ENCODE assay signal across 25 mouse cellular contexts in the genomic region with DNA sequence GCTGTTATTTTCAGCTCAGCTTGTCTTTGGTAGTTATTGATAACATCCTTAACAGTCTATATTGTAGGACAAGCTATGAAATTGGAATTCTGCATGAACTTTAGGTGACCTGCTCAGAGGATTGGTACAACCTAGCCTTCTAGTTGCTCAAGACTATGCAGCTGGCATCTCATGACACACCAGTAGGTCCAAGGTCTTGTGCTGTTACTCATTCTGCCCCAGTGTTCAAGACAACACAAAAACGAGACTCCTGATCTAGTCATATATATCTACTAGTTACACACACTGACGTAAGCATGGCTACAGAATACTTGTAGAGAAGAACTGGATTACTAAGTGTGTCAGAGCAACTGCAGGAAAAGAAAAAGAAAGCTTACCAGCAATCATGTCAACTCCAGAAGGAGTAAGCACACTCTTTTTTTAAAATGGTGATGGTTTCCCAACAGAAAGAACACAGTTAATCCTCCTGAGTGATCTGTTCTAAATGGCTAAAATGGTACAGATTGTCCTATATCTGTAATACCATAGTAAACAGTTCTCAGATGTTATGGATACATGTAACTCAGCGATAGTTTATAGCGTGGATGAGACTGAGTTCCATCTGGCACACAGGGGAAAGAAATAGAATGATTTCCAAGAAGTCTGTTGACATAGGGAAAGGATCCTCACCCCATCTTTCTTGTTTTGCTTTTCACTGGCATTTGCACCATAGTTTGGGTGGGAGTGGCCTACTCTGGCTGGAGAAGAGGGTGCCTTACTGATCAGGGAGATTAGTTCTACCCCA.
DNase-seq lines count a peak whose midpoint lies in the region; ATAC-seq and TF ChIP-seq lines count a peak whose summit lies in the region.
"Had no signal": no experiment of that assay in that cellular context is flagged by ENCODE, and none has a peak within 500 bp of the region (broad histone marks: within the 10 kb centered on the region; RNA-seq: fewer than 3 reads in every experiment).

No protein-coding gene starts in this region.

- no peak for TF ChIP-seq CTCF in forebrain, postnatal 0 days (IDR thresholded peaks at IDR 0.05; ENCODE audit: low read depth)
- TF ChIP-seq CTCF in lung, postnatal 0 days (IDR thresholded peaks at IDR 0.05): no peak

- no peaks in the 10 kb centered on the region for H3K36me3 ChIP-seq in forebrain, embryonic 14.5 days (ENCODE audit: control insufficient read depth, insufficient read depth, low read length)
- H3K36me3 ChIP-seq in forebrain, postnatal 0 days (ENCODE audit: insufficient read depth): no peaks in the 10 kb centered on the region
- no peaks in the 10 kb centered on the region for H3K36me3 ChIP-seq in lung, postnatal 0 days (ENCODE audit: insufficient read depth, low read length)
- H3K36me3 ChIP-seq: G1E; heart, embryonic 12.5 days; hindbrain, embryonic 13.5 days; limb, embryonic 10.5 days; liver, embryonic 15.5 days; neural tube, embryonic 12.5 days had no signal

- H3K4me2 ChIP-seq in forebrain, embryonic 14.5 days (ENCODE audit: low read length): no peak overlapping the region
- H3K4me2 ChIP-seq in forebrain, postnatal 0 days (ENCODE audit: low read depth): no peak overlapping the region
- no peak overlapping the region for H3K4me2 ChIP-seq in lung, postnatal 0 days (replicated peaks; ENCODE audit: low read depth, low read length)
- H3K4me2 ChIP-seq: heart, embryonic 12.5 days; hindbrain, embryonic 13.5 days; liver, embryonic 15.5 days; midbrain, embryonic 11.5 days; neural tube, embryonic 12.5 days had no signal

- 87% methylated on average over 4 of the region's 4 CpGs for WGBS in forebrain, embryonic 14.5 days
- WGBS in forebrain, postnatal 0 days: 77% methylated on average over 4 of the region's 4 CpGs
- 74% methylated on average over 4 of the region's 4 CpGs for WGBS in lung, postnatal 0 days

- ATAC-seq in forebrain, embryonic 14.5 days: no peak
- no peak for ATAC-seq in forebrain, postnatal 0 days
- ATAC-seq in lung, postnatal 0 days: peak; percentile 77
- no peak for ATAC-seq in inflammation-experienced regulatory T-cells, adult 6 months
- ATAC-seq: intestine, embryonic 16.5 days had no signal

- no peaks in the 10 kb centered on the region for H3K27me3 ChIP-seq in forebrain, embryonic 14.5 days (replicated peaks; ENCODE audit: control insufficient read depth, insufficient read depth, low read length)
- no peaks in the 10 kb centered on the region for H3K27me3 ChIP-seq in forebrain, postnatal 0 days (ENCODE audit: insufficient read depth, low read length)
- H3K27me3 ChIP-seq in lung, postnatal 0 days (replicated peaks; ENCODE audit: insufficient read depth, low read length): no peaks in the 10 kb centered on the region
- H3K27me3 ChIP-seq: CH12.LX; heart, embryonic 12.5 days; hindbrain, embryonic 13.5 days; liver, embryonic 15.5 days; neural tube, embryonic 12.5 days had no signal

- H3K9ac ChIP-seq in forebrain, embryonic 14.5 days (ENCODE audit: low read length): no peak overlapping the region
- no peak overlapping the region for H3K9ac ChIP-seq in forebrain, postnatal 0 days
- no peak overlapping the region for H3K9ac ChIP-seq in lung, postnatal 0 days (replicated peaks; ENCODE audit: low read depth)
- H3K9ac ChIP-seq: heart, embryonic 12.5 days; hindbrain, embryonic 13.5 days; liver, embryonic 15.5 days; neural tube, embryonic 12.5 days had no signal

- no peak; the same call in 1 of the 2 replicates for TF ChIP-seq EP300 in lung, postnatal 0 days (IDR thresholded peaks at IDR 0.05)

- H3K9me3 ChIP-seq in forebrain, embryonic 14.5 days (replicated peaks; ENCODE audit: control insufficient read depth, low read length): no peaks in the 10 kb centered on the region
- no peaks in the 10 kb centered on the region for H3K9me3 ChIP-seq in forebrain, postnatal 0 days (ENCODE audit: low read length)
- no peaks in the 10 kb centered on the region for H3K9me3 ChIP-seq in lung, postnatal 0 days (ENCODE audit: low read length)
- H3K9me3 ChIP-seq: heart, embryonic 12.5 days; hindbrain, embryonic 13.5 days; limb, embryonic 10.5 days; liver, embryonic 15.5 days; neural tube, embryonic 12.5 days had no signal

- no peak for DNase-seq in forebrain, embryonic 14.5 days (ENCODE audit: low spot score)
- no peak for DNase-seq in forebrain, postnatal 0 days
- peak; percentile 58 for DNase-seq in lung, postnatal 0 days (ENCODE audit: low spot score)
- no peak for DNase-seq in lung, postnatal 10 days
- DNase-seq in adrenal gland, postnatal 36 days: peak; percentile 17 to 20
- DNase-seq in natural killer cell, adult 2 months (ENCODE audit: low spot score in 2 of 2): no peak
- DNase-seq: B cell, adult 2 months; cerebellum, adult 8-10 months; gastrocnemius, postnatal 10 days; heart, adult 18-20 months; heart, postnatal 10 days; kidney, adult 9 months; kidney, postnatal 14 days; liver; thymus, postnatal 14 days had no signal

- 0 out of 2 replicates have a peak overlapping the region, but pooled peaks have one; percentile 35 for H3K27ac ChIP-seq in forebrain, embryonic 14.5 days (ENCODE audit: low read depth, low read length)
- H3K27ac ChIP-seq in forebrain, postnatal 0 days (ENCODE audit: low read depth, low read length): no peak overlapping the region
- H3K27ac ChIP-seq in lung, postnatal 0 days (ENCODE audit: low read length): no peak overlapping the region
- H3K27ac ChIP-seq: limb, embryonic 10.5 days; liver, embryonic 15.5 days; neural tube, embryonic 12.5 days had no signal

- no peak overlapping the region for H3K4me3 ChIP-seq in forebrain, embryonic 14.5 days (ENCODE audit: low read depth, low read length)
- H3K4me3 ChIP-seq in forebrain, postnatal 0 days (ENCODE audit: low read depth, low read length): no peak overlapping the region
- H3K4me3 ChIP-seq in lung, postnatal 0 days (ENCODE audit: low read depth, low read length): no peak overlapping the region
- H3K4me3 ChIP-seq: heart, embryonic 12.5 days; hindbrain, embryonic 13.5 days; limb, embryonic 10.5 days; liver, embryonic 15.5 days; neural tube, embryonic 12.5 days had no signal

- H3K4me1 ChIP-seq in forebrain, embryonic 14.5 days (ENCODE audit: control insufficient read depth, insufficient read depth, low read length): peaks cover 18% of the 10 kb centered on the region
- H3K4me1 ChIP-seq in forebrain, postnatal 0 days (ENCODE audit: insufficient read depth): no peaks in the 10 kb centered on the region
- H3K4me1 ChIP-seq in lung, postnatal 0 days (ENCODE audit: insufficient read depth, low read depth, low read length): no peaks in the 10 kb centered on the region
- H3K4me1 ChIP-seq: heart, embryonic 12.5 days; limb, embryonic 10.5 days; liver, embryonic 15.5 days had no signal

Comparison
In these comparisons a context has a peak if more than half of its experiments do, and no peak if none do; other contexts are left out.
1. DNase-seq: peak in lung, postnatal 0 days (single experiment) and adrenal gland, postnatal 36 days (2 of 2); none in forebrain, embryonic 14.5 days (single experiment), forebrain, postnatal 0 days (single experiment), lung, postnatal 10 days (single experiment) and natural killer cell, adult 2 months (0 of 2).